Mouse (Mus musculus) neural tube, embryonic 11.5 days (tissue): ENCODE measurements at regions not wholly inside any gene's neighbourhood (a gene's known extent, or its start where the extent isn't known, plus 50 kb on each side); places are given as distances from the start of the nearest gene placed in this dataset.

Source experiments
- ATAC-seq: fragments of 200-750 bp; cut with Nextera tagmentation; 2 replicates; pipeline ENCODE4 v1.8.0; 2017; ENCODE audit warnings: moderate number of reproducible peaks, mild to moderate bottlenecking, moderate TSS enrichment, moderate library complexity; ENCODE audit not compliant: insufficient read depth, low FRiP score, low TSS enrichment
- DNase-seq: peaks from one replicate; pipeline ENCODE4 v3.0.0-alpha.2; 2015; ENCODE audit warnings: low spot score
- H3K27ac ChIP-seq: fragments of 300-500 bp; sonication (generic); 2 replicates; pipeline ENCODE4 v1.5.1; 2014; ENCODE audit warnings: low read depth, mild to moderate bottlenecking, low read length
- H3K27me3 ChIP-seq: fragments of 300-500 bp; sonication (generic); 2 replicates; pipeline ENCODE4 v1.6.1; 2014; ENCODE audit warnings: mild to moderate bottlenecking, low read length, mixed read lengths; ENCODE audit not compliant: control insufficient read depth, insufficient read depth
- H3K36me3 ChIP-seq: fragments of 300-500 bp; sonication (generic); 2 replicates; pipeline ENCODE4 v1.6.1; 2014; ENCODE audit warnings: mild to moderate bottlenecking, low read length, moderate library complexity, mixed read lengths; ENCODE audit not compliant: control insufficient read depth, insufficient read depth
- H3K4me1 ChIP-seq: fragments of 300-500 bp; sonication (generic); 2 replicates; pipeline ENCODE4 v1.6.1; 2014; ENCODE audit warnings: low read length, mixed read lengths; ENCODE audit not compliant: control insufficient read depth, insufficient read depth
- H3K4me2 ChIP-seq: fragments of 300-500 bp; sonication (generic); 2 replicates; pipeline ENCODE4 v1.6.1; 2014; ENCODE audit warnings: low read depth, mild to moderate bottlenecking, moderate library complexity
- H3K4me3 ChIP-seq: fragments of 300-500 bp; sonication (generic); 2 replicates; pipeline ENCODE4 v1.5.1; 2014; ENCODE audit warnings: low read depth, low read length
- H3K9ac ChIP-seq: fragments of 300-500 bp; sonication (generic); 2 replicates; pipeline ENCODE4 v1.6.1; 2014; ENCODE audit warnings: mild to moderate bottlenecking, low read length
- H3K9me3 ChIP-seq: fragments of 300-500 bp; sonication (generic); 2 replicates; pipeline ENCODE4 v1.6.1; 2016; ENCODE audit warnings: low read length; ENCODE audit not compliant: control insufficient read depth
- WGBS: fragments of 180-500 bp; shearing (Covaris S2); extraction: QIAGEN DNeasy Blood & Tissue Kit; methylation state at CpG from one replicate; pipeline ENCODE4 v1.1.7; 2014; 5-methylcytosine and 5-hydroxymethylcytosine counted together

- 78% methylated on average over 12 of the region's 12 CpGs for WGBS
- H3K27ac ChIP-seq: no peak overlapping the region
- H3K27me3 ChIP-seq: no peaks in the 10 kb centered on the region
- H3K9ac ChIP-seq: no peak overlapping the region
- ATAC-seq (no peak), DNase-seq (no peak)
- no peak overlapping the region for H3K4me3 ChIP-seq
- no peak overlapping the region for H3K4me2 ChIP-seq
- H3K9me3 ChIP-seq: no peaks in the 10 kb centered on the region
- H3K4me1 ChIP-seq: no peaks in the 10 kb centered on the region
- H3K36me3 ChIP-seq: no peaks in the 10 kb centered on the region
Observed at GRCm38 (mm10) chr16:76153766-76154525, 131.9 kb upstream of the Samsn1 start.

DNA sequence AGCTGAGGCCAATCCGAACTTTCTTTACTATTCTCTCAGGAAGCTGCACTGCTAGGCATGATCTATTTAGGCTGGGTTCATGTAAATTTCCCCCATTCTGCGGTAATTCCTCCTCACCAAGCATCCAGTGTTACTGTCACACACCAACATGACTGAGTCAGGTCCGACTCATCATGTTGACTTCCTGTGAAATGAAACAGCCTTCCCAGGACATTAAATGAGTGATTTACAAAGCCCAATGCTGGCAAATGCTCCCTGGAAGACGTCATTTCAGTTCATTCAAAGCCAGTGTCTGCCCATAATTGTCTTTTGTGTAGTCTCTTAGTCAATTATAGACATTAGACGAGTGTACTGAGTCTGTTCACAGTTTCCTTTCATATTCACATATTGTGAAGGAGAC lies 127.5 kb upstream of the Samsn1 start:
- 72% methylated on average over 5 of the region's 5 CpGs for WGBS
- ATAC-seq: no peak

DNA sequence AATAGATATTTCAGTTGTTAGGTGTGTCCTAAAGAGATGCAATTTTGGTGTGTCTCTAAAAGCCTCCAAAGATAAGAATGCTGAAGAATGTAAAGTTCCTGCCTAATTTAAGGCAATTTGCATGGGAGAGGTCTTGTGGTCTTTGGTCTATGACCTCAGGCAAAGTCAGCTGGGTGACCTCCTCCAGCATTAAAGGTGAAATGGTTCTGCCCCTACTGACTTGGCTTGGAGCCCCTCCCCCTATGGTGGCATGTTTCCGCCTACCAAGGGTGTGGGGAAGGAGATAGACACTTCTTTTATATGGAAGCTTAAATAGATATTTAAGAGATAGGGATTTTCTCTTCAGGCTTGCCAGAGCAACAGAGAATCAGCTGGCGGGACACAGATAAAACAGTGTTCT lies 111.8 kb upstream of the Samsn1 start:
- Histone ChIP-seq H3K36me3 (no peaks in the 10 kb centered on the region), H3K9me3 (no peaks in the 10 kb centered on the region), H3K4me1 (no peaks in the 10 kb centered on the region), H3K4me3 (no peak overlapping the region), H3K4me2 (no peak overlapping the region), H3K9ac (no peak overlapping the region), H3K27ac (no peak overlapping the region), H3K27me3 (no peaks in the 10 kb centered on the region)
- no peak for DNase-seq
- WGBS: 88% methylated on average over 2 of the region's 2 CpGs
- no peak for ATAC-seq

More for the DNA sequence above, 127.5 kb upstream of the Samsn1 start:
- Histone ChIP-seq H3K9me3 (no peaks in the 10 kb centered on the region), H3K36me3 (no peaks in the 10 kb centered on the region), H3K4me2 (no peak overlapping the region), H3K4me3 (no peak overlapping the region), H3K27me3 (no peaks in the 10 kb centered on the region), H3K27ac (no peak overlapping the region), H3K9ac (no peak overlapping the region), H3K4me1 (no peaks in the 10 kb centered on the region)
- DNase-seq: no peak

DNA sequence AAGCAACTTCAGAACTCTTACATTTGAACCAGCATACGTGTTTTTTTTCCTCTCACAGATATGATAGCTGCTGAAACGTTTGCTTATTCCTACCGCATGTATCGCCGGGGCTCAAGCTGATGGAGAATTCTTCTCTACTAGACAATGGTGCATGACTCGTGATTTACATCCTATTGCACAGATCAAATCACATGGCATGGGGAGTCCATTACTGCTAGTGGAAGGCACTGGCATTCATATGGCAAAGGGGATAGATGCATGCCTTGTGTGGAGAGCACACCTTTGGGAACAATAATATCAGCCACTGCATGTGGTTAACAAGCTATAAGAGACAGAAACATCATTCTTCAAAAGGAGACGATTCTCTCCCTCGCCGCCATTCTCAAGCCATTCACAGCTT lies 108.4 kb upstream of the Samsn1 start:
- no peak overlapping the region for H3K4me3 ChIP-seq
- no peaks in the 10 kb centered on the region for H3K36me3 ChIP-seq
- no peaks in the 10 kb centered on the region for H3K4me1 ChIP-seq
- no peak overlapping the region for H3K27ac ChIP-seq
- H3K4me2 ChIP-seq: no peak overlapping the region
- ATAC-seq (peak; percentile 67; the same call in 1 of the 2 replicates), DNase-seq (no peak)
- WGBS: 83% methylated on average over 9 of the region's 9 CpGs
- H3K9me3 ChIP-seq: no peaks in the 10 kb centered on the region
- no peaks in the 10 kb centered on the region for H3K27me3 ChIP-seq
- no peak overlapping the region for H3K9ac ChIP-seq

- DNase-seq (peak; percentile 16), ATAC-seq (no peak)
- Histone ChIP-seq H3K27ac (no peak overlapping the region), H3K36me3 (no peaks in the 10 kb centered on the region), H3K9me3 (no peaks in the 10 kb centered on the region), H3K9ac (no peak overlapping the region), H3K4me3 (no peak overlapping the region), H3K4me1 (no peaks in the 10 kb centered on the region), H3K4me2 (no peak overlapping the region), H3K27me3 (no peaks in the 10 kb centered on the region)
- WGBS: 85% methylated on average over 2 of the region's 2 CpGs
Observed at GRCm38 (mm10) chr16:76129982-76130381, 107.9 kb upstream of the Samsn1 start.

DNA sequence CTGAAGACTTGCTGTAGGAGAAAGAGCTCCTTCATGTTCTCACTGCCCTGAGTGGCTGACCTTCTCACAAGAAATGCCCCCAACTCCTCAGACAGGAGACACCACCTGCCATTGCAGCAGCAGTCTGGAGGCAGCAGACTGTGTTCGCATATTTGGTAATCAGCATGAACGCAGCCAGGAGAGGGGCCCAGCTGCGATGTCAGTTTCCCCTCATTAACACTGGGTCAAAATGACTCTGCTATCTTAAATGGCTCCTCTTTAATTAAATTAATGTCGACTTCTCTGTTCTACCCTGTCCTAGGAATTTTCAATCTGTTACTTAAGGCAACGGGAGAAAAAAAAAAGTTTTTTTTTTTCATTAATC lies 100.9 kb upstream of the Samsn1 start:
- Histone ChIP-seq H3K27ac (no peak overlapping the region), H3K4me3 (no peak overlapping the region), H3K27me3 (no peaks in the 10 kb centered on the region), H3K36me3 (no peaks in the 10 kb centered on the region), H3K4me1 (no peaks in the 10 kb centered on the region), H3K9ac (no peak overlapping the region), H3K9me3 (no peaks in the 10 kb centered on the region), H3K4me2 (no peak overlapping the region)
- 64% methylated on average over 5 of the region's 5 CpGs for WGBS
- no peak for DNase-seq
- no peak for ATAC-seq

DNA sequence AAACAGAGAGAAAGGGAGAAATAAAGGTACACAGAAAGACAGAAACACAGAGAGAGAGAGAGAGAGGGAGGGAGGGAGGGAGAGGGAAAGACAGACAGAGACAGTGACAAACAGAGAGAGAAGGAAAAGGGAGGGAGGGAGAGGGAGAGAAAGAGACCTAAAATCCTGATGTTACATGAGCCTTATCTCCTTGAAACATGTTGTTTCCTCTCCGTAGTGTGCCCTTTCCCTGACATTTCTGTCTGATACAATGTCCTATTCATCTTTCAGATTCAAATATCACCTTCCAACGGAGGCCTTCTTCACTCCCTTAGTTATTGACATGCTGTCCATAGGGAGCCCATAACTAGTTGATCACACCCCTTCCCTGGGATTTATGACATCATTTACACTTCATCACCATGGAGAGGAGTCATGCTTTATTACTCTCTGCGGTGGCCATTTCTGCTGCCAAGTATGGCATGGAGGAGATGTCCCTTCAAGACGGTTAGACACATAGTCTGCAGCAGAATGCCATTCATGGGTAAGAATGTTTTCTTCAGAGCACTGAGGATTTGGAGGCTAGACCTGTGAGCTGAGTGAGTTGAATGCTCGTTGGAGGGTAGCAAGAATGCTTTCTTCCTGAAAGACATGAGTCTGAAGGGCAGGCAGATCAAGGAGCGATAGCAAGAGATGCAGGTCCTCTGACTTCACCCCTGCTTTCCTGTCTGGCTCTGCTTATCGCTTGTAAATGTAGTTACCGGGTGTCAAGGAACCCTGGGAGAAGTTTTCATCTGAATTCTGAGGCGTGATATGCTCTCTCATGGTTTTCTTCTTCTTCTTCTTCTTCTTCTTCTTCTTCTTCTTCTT lies 100.3 kb upstream of the Samsn1 start:
- Histone ChIP-seq H3K4me3 (no peak overlapping the region), H3K27ac (no peak overlapping the region), H3K9me3 (no peaks in the 10 kb centered on the region), H3K4me2 (no peak overlapping the region), H3K27me3 (no peaks in the 10 kb centered on the region), H3K4me1 (no peaks in the 10 kb centered on the region), H3K9ac (no peak overlapping the region), H3K36me3 (no peaks in the 10 kb centered on the region)
- 71% methylated on average over 9 of the region's 9 CpGs for WGBS
- no peak for DNase-seq
- ATAC-seq: no peak

DNA sequence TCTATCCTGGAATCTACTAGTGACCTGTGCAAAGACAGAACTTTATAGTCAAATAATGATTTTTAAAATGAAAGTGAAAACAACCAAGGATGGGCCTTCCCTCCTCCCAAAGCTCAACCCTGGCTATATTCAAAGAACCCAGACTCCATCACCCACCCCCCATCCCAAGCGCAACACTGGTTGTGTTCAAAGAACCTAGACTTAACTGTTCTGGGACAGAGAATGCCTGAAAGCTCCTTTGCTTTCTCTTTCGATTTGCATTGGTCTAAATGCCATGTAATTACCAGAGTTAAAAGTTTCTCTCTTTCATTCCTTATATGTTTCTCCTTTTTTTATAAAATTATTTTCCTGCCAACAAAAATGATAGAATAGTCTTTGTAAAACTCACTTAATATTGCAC lies 98.6 kb upstream of the Samsn1 start:
- DNase-seq (no peak), ATAC-seq (no peak)
- Histone ChIP-seq H3K4me1 (no peaks in the 10 kb centered on the region), H3K27ac (no peak overlapping the region), H3K9me3 (no peaks in the 10 kb centered on the region), H3K27me3 (no peaks in the 10 kb centered on the region), H3K4me2 (no peak overlapping the region), H3K9ac (no peak overlapping the region), H3K4me3 (no peak overlapping the region), H3K36me3 (no peaks in the 10 kb centered on the region)
- 94% methylated on average over 2 of the region's 2 CpGs for WGBS

DNA sequence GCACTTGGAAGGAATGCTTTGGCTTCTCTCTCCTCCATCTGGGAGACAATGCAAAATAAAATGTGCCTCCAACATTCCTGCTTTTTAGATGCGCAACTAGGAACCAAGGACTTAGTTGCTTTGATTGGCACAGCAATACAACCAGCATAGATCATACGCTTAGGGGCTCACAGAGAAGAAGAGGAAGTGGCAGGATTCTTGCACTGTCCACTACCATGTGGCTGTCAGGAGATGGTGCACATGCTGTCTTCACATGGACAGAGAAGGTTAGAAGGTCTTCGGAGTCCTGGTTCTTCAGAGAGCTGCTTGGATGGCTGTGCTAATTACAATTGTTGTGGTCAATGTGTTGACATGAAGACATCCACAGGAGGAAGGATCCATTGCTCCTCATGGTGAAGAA lies 88.3 kb upstream of the Samsn1 start:
- H3K27ac ChIP-seq: no peak overlapping the region
- ATAC-seq (no peak), DNase-seq (no peak)
- H3K4me3 ChIP-seq: no peak overlapping the region
- no peaks in the 10 kb centered on the region for H3K4me1 ChIP-seq
- H3K36me3 ChIP-seq: no peaks in the 10 kb centered on the region
- H3K9me3 ChIP-seq: no peaks in the 10 kb centered on the region
- H3K4me2 ChIP-seq: no peak overlapping the region
- no peak overlapping the region for H3K9ac ChIP-seq
- WGBS: 98% methylated on average over 3 of the region's 3 CpGs
- H3K27me3 ChIP-seq: no peaks in the 10 kb centered on the region
